Mouse (Mus musculus): Measurements from ENCODE around the gene Ildr2.

The Ildr2 gene

DNA sequence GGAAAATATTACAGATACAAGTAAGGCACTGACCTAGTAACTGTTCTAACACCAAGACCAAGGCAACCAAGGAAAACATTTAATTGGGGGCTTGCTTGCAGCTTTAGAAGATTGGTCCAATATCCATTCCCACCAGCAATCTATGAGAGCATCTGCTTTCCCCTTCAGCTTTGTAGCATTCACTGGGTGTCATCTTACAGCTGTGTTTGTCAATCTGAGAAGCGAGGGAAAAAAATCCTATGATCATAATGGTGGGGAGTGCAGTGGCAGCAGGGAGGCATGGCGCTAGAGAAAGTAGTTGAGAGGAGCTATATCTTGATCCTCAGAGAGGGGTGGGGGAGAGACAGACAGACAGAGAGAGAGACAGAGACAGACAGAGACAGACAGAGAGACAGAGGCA lies 88.1 kb downstream of the Ildr2 start:
- no peak for DNase-seq (ENCODE audit: low read depth, low spot score)

DNA sequence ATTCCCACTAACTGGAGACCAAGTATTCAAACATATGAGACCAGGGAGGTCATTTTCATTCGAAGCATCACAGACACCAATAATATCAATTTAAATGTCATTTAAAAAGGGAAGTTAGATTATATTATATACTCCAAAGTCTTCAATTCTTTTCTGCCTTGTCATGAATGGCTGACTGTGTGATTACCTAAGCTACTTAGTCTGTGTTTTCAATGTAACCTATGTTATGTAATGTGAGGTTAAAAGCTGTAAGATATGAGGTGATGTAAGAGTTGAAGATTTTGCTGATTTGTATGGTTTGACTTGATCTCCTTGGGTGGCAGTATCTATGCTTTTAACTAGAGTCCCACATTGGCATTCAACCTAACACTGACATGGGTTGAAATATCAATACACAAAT lies 88.6 kb downstream of the Ildr2 start:
- DNase-seq (ENCODE audit: low read depth, low spot score) = no peak

DNA sequence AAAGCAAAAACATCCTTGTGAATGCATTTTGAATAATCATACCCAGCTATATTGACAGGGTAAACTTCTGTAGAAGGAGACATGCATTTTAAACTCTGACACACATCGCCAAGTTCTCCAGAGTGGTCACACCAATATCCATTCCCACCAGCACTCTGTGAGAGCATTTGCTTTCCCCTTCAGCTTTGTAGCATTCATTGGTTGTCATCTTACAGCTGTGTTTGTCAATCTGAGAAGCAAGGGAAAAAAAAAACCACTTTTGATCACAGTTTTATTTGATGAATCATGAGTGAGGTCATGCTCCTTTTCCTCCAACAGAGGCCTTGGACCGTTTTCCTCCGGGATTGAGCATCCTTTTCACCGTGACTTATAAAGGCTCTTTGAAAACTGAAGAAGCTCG lies 89.6 kb downstream of the Ildr2 start:
- DNase-seq (ENCODE audit: low read depth, low spot score) = no peak

DNA sequence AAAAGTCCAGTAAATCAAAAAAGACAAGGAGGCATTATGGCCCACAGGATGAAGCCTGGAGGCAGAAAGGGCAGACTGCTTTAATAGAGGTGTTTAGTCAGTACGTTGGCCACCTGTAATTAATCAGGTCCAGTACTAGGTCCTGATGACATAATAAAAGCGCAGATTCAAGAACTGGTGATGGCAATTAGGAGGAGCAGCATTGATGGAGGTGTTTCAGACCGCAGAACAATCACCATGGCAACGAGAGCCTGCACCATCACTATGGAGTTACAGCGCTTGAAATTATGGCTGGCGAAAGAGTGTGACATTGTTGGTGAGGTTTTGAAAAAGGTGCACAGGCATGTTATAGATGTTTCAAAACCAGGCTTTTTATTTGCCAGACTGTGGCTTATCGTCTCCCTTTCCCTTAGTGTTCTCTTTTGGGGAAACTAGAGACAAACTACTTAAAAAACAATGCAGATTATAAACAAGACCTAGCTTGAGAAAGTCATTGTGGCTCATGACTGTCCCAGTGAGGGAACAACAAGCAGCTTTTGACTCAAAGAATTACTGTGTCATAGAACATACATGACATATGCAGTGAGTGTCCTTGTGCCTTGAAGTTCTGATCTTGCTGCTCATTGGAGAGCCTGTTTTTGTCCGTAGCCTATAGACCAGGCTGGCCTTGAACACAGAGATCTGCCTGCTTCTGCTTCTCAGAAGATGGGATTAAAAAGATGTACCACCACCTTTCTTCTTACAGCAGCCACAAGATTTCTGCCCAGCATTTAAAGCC lies 90.5 kb downstream of the Ildr2 start:
- no peak for DNase-seq (ENCODE audit: low read depth, low spot score)

DNA sequence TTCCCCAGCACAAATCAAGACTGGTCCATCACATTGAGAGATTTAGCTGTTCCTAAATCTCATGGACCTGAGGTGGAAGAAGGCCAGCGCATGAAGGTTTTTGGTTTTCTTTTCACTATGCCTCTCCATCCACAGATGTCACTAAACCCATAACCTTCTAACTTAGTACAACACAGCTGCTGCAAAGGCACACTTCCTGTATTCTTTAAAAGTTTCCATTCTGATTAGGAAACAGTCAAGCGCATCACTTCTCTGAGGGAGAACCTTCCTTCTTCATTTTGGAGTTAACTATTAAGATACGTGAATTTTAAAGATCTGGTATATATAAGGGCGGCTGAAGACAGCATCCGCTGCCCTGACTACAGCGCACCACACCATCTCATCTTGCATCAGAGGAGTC lies 91.7 kb downstream of the Ildr2 start:
- peak; percentile 62 for DNase-seq (ENCODE audit: low read depth, low spot score)

DNA sequence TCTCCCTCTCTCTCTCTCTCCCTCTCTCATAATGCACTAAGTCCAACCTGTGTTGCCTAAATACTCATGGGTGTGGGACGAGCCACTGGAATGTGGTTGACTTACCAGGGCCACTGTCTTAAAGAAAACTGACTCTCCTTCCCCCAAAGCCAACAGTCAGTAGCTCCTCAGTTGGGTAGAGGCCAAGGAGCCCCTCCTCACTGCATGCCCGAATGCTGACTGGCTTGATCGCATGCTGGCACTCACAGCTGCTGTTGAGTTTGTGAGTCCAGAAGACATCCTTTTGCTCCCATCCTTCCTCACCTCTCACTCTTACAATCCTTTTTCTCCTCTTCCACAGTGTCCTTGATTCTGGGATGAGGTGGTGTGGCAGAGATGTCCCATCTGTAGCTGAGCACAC lies 93.0 kb downstream of the Ildr2 start:
- DNase-seq (ENCODE audit: low read depth, low spot score) = no peak

DNA sequence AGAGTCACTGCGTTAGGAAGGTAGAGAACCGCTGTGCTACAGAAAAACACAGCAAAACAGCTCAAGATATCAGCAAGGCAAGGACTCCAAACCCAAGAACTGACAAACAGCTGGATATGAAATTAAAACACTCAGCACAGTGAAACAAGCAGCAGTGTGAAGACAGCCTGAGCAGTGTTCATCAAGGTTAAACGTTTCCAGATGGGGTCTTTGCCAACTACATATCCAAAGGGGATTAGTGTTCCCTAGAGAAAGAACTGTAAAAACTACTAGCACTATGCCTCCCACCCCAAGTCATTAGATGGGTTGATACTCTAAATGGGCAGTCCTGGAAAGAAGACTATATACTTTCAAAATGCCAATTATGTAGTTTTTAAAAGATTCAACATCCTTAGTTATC lies 95.4 kb downstream of the Ildr2 start:
- DNase-seq (ENCODE audit: low read depth, low spot score) = no peak

DNA sequence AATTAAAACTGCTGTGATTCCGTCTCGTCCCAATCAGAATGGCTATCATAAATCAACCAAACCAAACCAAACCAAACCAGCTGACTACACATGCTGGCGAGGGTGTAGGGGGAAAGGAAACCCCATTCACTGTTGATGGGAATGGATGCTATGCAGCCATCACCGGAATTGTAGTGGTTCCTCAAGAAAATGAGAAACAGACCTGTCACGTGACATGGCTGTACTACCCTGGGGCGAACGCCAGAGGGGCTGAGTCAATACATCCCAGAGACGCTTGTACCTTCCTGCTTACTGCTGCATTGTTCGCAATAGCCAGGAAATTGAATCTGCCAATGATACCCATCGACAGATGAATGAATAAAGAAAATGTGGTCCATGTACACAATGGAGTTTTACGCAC lies 95.8 kb downstream of the Ildr2 start:
- DNase-seq (ENCODE audit: low read depth, low spot score) = no peak

DNA sequence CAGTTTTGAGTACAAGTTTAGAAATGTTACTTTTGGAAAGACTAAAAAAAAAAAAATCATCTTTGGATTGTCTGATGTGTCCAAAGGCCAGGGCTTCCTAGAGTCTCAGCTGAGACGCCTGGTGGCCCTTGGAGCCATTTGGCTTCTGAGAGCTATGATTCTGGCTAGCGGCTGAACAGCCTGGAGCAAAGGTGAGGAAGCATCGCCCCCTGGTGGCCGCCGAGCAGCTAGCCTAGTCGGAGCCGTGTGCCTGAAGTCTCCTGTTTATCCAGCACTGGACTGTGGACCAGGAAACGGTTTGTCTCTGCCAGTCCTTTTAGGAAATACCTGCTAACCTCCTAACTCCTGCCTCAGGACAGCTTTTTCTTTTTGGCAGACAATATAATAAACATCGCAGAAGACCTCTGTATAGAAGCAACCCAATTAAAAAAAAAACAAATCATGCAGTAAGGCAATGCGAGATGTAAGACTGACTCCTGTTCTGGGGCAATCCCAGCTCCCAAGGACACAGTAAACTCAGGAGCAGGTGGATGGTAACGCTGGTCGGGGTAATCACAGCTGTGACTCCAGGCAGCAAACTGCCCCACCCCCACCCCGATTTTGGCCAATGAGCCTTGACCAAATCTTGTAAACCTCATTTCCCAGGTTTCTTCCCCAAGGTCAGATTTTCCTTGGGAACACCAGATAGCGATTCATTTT lies 106.4 kb downstream of the Ildr2 start:
- peak; percentile 85 for DNase-seq (ENCODE audit: low read depth, low spot score)

DNA sequence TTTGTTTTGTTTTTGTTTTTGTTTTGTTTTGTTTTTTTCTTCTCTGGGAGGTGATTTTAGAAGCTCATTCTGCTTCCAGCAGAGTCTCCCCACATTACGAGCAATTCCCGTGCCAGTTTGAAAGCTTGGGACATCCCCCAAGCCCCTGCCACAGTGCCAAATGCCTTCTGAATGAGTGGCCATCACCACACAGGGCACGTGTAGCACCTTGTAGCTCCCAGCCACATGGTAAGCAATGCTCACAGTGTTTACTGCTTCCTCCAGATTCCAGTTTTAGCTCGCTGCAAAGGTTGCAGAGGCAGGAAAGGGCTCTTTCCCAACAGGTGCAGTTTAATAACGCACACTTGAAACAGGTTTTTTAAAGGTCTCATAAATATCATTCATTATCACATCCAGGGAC lies 107.0 kb downstream of the Ildr2 start:
- DNase-seq (ENCODE audit: low read depth, low spot score) = peak; percentile 23

DNA sequence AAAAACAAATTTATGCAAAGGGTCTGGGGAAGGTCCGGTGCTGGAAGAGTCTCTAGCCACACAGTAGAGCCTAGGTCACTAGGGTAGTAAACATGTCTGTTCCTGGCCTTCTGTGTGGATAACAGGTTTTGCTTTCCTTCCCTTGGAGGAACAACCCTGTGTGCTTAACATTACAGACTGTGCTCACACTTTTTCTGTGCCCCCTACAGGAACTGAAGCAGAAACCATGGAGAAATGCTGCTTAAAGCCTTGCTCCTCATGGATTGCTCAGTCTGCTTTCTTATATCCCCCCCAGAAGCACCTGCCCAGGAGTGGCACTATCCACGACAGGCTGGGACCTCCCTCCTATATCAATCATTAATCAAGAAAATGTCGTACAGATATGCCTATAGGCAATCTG lies 107.9 kb downstream of the Ildr2 start:
- no peak for DNase-seq (ENCODE audit: low read depth, low spot score)

DNA sequence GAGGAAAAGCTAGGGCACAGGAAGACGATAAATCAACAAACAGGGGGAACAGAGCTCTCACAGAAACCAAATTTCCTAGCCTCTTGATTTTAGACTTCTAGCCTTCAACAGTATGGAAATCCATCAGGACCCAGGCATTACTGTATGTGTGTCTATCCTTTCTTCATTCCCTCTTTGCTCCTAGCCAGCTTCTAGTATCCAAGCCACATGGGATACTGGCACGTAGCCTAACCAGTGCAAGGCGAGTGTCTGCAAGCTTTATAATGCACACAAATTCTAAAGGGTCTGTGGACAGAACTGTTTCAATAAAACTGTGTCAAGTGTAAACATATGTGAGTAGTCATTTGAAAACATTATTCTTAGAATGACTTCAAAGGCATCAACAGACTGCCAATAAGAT lies 108.7 kb downstream of the Ildr2 start:
- DNase-seq (ENCODE audit: low read depth, low spot score) = no peak

DNA sequence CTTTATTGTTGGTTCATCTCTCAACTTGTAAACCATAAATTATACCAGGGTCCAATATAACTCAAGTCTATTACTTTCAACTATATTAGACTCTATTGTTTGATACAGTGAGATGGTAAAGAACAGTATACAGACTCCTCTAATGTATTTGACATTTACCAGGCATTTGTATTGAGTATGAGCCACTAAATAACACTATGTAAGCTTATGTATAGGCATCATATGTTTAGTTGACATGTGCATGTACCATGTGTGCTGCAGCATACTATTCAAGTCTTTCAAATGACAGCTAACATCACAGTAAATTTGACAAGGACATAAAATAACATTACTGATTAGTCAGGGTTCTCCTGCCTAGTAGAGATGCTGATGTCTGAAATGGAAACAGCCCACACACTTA lies 109.2 kb downstream of the Ildr2 start:
- DNase-seq (ENCODE audit: low read depth, low spot score) = no peak

Data from A20 (cell line).